Mouse (Mus musculus): ENCODE results near the gene Prss44. TPM values are rescaled to one million over a fixed set of nuclear protein-coding genes. Genes with fewer than 3 reads are reported as not detected.
"Not testable (repeated sequence)": the region's sequence is repeated elsewhere in the genome, so short reads cannot be mapped to it uniquely, and the experiment has no call there.

Prss44 gene
- not detected for total RNA-seq (2021)
- long read RNA-seq, experiment 1: 0 reads
- long read RNA-seq, experiment 2: 0 reads

DNA sequence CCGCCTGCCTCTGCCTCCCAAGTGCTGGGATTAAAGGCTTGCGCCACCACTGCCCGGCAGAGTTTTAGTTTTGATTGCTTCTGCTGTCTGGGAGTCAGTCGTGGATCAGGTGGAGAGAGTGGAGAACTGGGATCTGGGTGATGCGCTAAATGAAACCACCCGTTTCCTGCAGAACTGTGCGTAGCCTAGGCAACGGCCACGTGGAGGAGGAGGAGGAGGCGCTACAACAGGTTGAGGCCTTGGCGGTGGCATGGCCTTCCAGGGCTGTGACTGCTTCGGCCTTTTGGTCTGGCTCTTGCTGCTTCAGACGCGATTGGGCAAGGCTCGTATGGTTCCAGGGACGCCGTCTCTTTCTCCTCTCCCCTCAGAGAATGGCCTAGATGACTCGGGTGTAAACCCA lies at the start of gene Prss44:
TSS of gene Prss44 (plus strand) at position 206 of the 400 bp plus-strand sequence.
- DNase-seq: no peak

- DNase-seq: no peak
These were observed 41.5 kb upstream of the Prss44 start for GRCm38 (mm10) chr9:110772336-110772735.

GRCm38 (mm10) chr9:110774403-110775268 lies 39.2 kb upstream of the Prss44 start:
- DNase-seq: peak in 1 of 2 experiments; percentile 46

DNA sequence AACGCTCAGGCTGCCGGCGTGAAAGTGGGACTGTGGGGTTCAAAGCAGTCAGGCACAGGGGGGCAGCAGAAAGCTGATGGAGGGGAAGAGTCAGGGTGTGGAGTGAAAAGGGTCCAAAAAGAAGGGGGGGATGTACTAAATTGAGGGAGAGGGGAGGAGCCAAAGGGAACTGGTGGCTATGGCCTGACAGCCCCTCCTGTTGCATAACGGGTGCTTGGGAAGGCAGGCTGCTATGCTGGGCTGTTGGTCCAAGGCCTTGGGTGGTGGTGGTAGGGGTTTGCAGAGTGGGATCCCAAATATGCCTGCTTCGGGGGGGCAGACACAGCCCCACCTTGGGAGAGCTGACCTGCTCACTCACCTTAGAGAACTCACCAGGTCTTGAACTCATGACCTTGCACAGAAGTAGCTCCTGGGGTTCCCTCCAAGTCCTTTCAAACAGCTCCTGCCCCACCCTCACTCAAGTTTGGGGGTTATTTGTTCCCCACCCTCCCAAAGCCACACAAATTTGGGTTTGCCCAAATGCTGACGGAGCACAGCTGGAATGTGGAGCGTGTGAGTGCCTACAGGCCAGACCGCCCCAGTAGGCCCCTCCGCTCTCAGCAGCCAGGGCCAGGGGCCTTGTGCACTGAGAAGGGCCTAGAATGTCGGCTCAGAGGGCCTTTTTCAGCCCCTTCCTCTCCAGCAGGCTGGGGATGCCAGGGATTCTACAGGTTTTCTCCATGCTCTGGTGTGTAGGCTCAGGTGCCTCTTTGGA lies 38.3 kb upstream of the Prss44 start:
- no peak for DNase-seq

DNA sequence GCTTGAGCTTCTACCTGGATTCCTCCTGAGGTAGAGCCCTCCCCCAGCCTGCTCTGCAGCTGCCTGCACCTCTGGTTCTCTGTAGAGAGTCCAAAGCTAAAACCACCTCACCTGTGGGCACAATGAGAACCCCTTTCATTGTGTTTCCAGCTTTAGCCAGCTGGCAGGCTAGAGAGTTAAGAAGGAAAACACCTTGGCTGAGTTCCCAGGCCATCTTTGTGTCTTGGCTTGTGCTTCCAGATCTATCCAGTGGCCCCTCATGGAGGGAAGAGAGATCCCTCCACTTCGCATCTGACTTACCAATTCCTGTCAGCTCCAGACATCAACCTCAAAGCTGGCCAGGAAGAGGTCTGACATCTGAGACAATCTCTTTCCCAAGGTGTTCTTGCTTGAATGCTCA lies 35.7 kb upstream of the Prss44 start:
- no peak for DNase-seq

DNA sequence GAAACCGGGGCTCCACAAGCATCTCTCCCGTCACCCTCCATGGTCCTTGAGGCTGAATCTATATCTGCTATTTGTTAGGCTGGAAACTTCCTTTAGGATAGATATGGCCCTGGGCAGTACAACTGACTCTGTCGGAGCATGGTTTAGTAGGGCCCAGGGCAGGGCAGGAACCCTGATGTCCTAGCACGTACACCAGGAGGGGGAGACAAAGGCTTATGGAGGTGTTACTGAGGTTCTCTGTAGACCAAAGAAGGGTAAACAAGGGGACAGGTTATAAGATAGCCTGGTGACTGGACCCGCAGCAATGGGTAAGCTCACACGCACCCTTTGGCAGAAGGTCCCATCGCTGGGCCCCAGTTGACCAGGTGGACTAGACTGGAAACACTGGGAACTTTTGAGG lies 35.2 kb upstream of the Prss44 start:
- DNase-seq: no peak

GRCm38 (mm10) chr9:110779242-110779913 lies 34.4 kb upstream of the Prss44 start:
- no peak for DNase-seq

- peak; percentile 94 to 97 for DNase-seq
These were observed 32.5 kb upstream of the Prss44 start for GRCm38 (mm10) chr9:110781256-110781721.

DNA sequence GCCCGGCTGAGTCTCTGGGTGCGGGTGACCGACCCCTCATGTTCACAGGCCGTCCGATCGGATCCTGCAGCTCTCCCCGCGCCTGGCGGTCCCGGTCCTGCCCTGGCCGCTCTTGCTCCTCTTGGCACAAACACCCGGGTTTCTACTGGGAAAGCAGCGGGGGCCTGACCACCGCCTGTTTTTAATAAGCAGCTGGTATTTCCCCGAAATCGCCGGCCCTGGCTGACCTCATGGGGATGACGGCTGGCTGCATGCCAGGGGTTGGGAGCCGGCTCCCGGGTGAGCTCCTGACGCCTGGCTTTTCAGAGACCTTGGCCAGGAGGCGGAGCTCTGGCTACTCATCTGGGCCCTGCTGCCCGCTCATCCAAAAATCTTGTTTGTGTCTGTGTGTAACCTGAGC lies 32.1 kb upstream of the Prss44 start:
- DNase-seq: peak; percentile 91 to 92

DNA sequence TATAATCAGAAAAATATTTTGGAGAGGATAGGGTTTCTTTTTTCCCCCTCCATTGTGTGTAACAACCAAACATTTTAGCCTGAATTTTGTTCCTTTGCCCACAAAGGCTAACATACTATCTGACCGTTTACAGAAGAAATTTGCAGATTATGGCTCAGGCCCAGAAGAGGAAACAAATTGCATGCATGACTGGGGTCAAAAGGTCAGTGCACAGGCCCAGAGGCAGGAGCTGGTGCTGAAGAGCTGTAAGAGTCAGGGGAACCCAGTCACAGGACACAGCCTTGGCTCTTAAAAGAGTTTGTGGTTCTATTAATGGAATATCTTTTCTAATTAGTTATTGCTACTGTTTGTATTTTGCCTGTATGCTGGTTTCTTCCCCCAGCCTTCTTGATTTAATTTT lies 30.2 kb upstream of the Prss44 start:
- DNase-seq: no peak

- DNase-seq: no peak
These were observed 25.6 kb upstream of the Prss44 start for GRCm38 (mm10) chr9:110788169-110788568.

DNA sequence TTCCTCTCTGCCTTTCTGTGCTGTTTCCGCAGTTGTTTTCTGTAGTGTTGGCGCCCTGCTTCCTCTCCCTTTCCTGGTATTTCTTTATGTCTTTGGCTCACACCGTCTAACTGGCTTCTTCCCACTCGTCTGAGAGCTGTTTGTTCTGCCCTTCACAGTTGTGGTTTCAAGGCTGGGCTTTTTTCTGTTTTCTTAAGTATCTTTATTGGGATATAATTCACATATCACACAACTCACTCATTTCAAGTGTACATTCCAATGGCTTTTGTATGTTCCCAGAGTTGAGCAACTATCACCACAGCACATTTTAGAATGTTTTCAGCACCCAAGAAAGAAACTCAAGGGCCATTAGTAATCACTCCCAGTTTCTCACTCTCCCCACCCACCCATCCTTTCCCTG lies 23.3 kb upstream of the Prss44 start:
- no peak for DNase-seq

GRCm38 (mm10) chr9:110797013-110797412 lies 16.8 kb upstream of the Prss44 start:
- DNase-seq: no peak

DNA sequence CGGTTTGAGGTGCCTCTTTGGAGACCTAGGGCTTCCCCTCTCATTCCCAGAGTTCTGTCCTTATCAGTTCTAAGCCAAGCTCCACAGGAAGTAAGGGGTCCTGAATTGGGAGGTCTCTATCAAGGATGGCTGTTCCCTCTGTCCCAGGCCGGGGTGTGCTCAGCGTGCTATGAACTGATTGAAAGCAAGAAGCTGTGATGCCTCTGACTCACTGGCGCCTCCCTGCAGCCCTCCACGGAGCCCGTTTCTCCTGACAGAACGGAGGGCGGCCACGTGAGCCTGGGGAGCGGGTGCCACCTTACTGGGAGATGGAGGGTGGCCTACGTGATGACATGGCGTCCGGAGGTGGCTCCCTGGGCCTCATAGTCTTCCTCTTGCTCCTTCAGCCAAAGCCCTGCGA lies 15.9 kb upstream of the Prss44 start, which contains the start of gene Prss42:
TSS of gene Prss42 (plus strand) at position 301 of the 400 bp plus-strand sequence.
- no peak for DNase-seq

- no peak for DNase-seq
These were observed 12.8 kb upstream of the Prss44 start for GRCm38 (mm10) chr9:110800834-110801479.

DNA sequence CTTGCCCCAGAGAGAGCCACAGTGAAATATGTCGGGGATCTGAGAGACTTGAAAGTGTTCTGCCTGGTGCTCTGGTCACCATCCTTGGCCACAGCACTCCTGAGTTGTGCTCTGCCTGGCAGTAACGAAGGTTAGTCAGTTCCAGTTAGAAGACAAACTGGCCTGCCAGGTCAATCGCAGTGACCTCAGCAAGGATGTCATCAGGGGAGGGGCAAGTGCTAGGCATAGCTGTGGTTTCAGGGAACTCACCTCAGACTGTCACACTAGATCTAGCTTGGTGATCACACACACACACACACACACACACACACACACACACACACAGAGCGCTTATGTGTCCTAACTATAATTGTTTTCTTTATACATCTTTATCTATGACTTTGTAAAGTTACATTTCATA lies 10.5 kb upstream of the Prss44 start:
- DNase-seq: no peak

- no peak for DNase-seq
These were observed 3.7 kb upstream of the Prss44 start for GRCm38 (mm10) chr9:110810051-110810450.

DNA sequence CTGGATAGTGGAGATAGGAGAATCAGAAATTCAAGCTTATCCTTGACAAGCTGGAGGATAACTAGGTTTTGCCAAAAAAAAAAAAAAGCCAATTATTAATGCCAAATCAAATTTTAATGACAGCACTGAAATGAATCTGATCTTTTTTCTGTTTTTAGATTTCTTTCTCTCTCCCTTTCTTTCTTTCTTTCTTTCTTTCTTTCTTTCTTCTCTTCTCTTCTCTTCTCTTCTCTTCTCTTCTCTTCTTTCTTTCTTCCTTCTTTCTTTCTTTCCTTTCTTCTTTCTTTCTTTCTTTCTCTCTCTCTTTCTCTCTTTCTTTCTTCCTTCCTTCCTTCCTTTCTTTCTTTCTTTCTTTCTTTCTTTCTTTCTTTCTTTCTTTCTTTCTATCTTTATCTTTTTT lies 6.8 kb downstream of the Prss44 start:
- not testable (repeated sequence) for DNase-seq

DNA sequence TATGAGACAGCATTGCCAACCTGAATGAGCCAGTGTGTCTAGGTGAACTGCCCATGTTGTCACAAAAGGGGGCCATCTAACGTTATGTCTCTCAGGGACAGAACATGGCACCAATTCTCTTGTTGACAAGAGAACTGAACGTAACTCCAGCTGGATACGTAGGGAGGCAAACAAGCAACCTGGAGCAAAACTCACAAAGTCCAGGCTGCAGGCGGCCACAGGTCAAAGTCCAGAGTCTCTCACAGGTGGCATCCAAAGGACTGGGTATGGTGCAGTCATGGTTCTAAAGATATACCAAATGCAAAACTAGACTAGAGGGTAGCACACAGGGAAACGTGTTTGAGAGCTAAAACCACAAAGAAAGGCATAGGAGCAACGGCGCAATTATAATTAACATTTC lies 7.6 kb downstream of the Prss44 start:
- DNase-seq: no peak

- no peak for DNase-seq
These were observed 11.6 kb downstream of the Prss44 start for GRCm38 (mm10) chr9:110825426-110825825.

GRCm38 (mm10) chr9:110825832-110826231 lies 12.0 kb downstream of the Prss44 start:
- no peak for DNase-seq

- no peak for DNase-seq
These were observed 12.6 kb downstream of the Prss44 start, which contains the start of gene Prss43 for GRCm38 (mm10) chr9:110826390-110826789. TSS of gene Prss43 (plus strand) at chr9:110826690.

Measured in heart, adult 18-20 months (tissue).